Mouse (Mus musculus): ENCODE measurements around the gene Eng.

Gene Eng

GRCm38 (mm10) chr2:32621517-32621859 lies 24.9 kb upstream of the Eng start, which contains the start of gene Ak1:
Gene Ak1, plus strand, starts transcription at chr2:32621758.
- in situ Hi-C loops (cut with MboI, MseI) = no loop called here

GRCm38 (mm10) chr2:32624111-32624748 lies 22.2 kb upstream of the Eng start:
- in situ Hi-C loops (cut with MboI, MseI) = no loop called here

DNA sequence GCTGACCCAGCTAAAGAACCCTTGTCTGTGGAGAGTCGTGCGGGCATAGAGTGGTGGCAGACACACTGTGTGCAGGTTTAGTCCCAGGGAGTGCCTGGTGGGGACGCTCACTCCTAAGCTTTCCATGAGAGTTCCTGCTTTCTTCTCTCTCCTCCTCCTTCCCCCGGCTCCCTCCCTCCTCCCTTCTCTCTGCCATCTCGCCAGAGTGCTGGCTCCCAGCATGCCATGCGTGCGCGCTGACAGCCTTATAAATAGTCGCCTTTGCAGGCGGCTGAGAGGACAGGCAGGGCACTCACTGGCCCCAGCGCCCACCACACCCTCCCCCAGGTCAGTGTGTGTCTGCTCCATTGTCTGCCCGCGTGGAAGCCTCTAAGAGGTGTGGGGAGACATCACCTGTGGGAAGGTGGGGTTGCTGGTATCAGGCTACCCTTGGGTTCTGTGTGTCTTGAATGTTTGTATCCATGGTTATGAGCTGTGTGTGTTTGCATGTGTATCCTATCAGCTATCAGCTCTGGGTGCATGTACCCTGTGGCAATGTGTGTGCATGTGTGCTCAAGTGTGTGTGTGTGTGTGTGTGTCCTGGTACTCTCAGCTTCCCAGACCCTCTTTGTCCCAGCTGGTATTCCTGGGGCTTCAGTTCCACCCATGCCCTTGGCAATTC lies 21.1 kb upstream of the Eng start:
- in situ Hi-C loops (cut with MboI, MseI) = loop anchor here (5.0 kb wide), 1 partner anchor 42 kb away; no protein-coding TSS in a partner anchor

GRCm38 (mm10) chr2:32625873-32626694 lies 20.3 kb upstream of the Eng start:
- in situ Hi-C loops (cut with MboI, MseI) = loop anchor here (5.0 kb wide), 1 partner anchor 41 kb away; no protein-coding TSS in a partner anchor

GRCm38 (mm10) chr2:32627266-32628043 lies 18.9 kb upstream of the Eng start:
- in situ Hi-C loops (cut with MboI, MseI) = loop anchor here (5.0 kb wide), 1 partner anchor 40 kb away; no protein-coding TSS in a partner anchor

GRCm38 (mm10) chr2:32628044-32628550 lies 18.3 kb upstream of the Eng start:
- in situ Hi-C loops (cut with MboI, MseI) = loop anchor here (5.0 kb wide), 1 partner anchor 39 kb away; no protein-coding TSS in a partner anchor

GRCm38 (mm10) chr2:32628729-32629128 lies 17.7 kb upstream of the Eng start:
- in situ Hi-C loops (cut with MboI, MseI) = loop anchor here (5.0 kb wide), 1 partner anchor 39 kb away; no protein-coding TSS in a partner anchor

- in situ Hi-C loops (cut with MboI, MseI) = loop anchor here (5.0 kb wide), 1 partner anchor 38 kb away; no protein-coding TSS in a partner anchor
Observed at GRCm38 (mm10) chr2:32629276-32629976, 17.0 kb upstream of the Eng start.

DNA sequence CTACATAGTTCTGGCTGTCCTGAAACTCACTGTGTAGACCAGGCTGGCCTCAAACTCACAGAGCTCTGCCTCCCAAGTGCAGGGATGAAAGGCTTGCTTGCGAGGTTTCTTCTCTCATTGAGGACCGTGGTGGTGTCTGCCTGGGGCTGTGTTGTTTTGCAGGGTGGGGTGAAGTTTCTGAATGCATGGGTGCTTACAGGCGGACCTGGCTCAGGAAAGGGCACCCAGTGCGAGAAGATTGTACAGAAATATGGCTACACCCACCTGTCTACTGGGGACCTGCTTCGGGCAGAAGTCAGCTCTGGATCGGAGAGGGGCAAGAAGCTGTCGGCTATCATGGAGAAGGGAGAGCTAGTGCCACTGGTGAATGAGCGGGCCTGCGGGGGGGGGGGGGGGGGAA lies 16.4 kb upstream of the Eng start:
- in situ Hi-C loops (cut with MboI, MseI) = loop anchor here (5.0 kb wide), 1 partner anchor 57 kb away; no protein-coding TSS in a partner anchor

- in situ Hi-C loops (cut with MboI, MseI) = loop anchor here (5.0 kb wide), 1 partner anchor 56 kb away; no protein-coding TSS in a partner anchor
Observed at GRCm38 (mm10) chr2:32631046-32631445, 15.3 kb upstream of the Eng start.

DNA sequence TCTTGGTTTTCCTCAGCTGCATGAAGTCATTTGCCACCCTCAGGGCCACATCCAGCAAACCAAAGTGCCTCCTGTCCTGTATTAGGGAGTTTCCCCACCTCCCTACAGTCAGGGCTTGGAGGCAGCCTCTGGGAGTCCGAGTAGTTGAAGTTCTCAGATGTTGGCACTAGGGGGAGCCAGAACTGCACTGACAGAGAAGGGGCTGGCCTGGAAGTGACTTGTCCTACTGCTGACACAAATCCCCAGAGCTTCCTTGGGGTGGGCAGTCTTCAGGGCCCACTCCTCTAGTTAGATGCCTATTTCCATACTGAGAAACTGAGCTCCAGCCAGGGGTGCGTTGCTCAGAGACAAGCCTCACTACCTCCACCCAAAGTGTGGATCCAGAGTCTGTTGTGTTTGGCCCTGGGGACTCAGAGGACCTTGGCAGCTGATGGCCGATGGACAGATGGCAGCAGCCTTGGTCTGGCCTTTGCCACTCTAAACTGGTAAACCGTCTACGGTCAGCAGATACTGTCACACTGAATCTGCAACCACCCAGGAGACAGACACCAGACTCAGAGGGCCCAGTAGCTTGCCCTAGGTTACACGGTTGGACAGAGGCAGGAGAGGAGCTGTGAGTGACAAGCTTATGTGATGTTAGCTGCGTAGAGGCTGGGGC lies 14.5 kb upstream of the Eng start:
- in situ Hi-C loops (cut with MboI, MseI) = loop anchor here (5.0 kb wide), 1 partner anchor 55 kb away; no protein-coding TSS in a partner anchor

DNA sequence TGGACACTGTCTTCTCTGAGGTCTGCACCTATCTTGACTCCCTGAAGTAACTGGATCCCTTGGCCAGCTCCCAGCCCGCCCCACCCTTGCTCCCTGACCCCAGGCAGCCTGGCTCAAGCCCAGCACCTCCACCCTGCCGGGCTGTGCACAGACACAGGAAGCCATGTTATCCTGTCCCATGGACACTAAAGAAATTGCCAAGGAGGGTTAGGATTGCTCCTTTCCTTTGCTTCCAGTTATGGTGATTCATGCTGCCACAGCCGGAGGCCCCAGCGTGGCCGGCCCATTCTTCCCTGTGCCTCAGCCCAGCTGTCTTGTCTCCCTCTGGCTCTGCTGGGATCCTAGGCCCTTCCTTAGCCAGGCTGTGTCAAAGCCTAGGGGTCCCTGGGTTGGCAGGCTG lies 12.7 kb upstream of the Eng start:
- in situ Hi-C loops (cut with MboI, MseI) = loop anchor here (5.0 kb wide), 1 partner anchor 54 kb away; no protein-coding TSS in a partner anchor

DNA sequence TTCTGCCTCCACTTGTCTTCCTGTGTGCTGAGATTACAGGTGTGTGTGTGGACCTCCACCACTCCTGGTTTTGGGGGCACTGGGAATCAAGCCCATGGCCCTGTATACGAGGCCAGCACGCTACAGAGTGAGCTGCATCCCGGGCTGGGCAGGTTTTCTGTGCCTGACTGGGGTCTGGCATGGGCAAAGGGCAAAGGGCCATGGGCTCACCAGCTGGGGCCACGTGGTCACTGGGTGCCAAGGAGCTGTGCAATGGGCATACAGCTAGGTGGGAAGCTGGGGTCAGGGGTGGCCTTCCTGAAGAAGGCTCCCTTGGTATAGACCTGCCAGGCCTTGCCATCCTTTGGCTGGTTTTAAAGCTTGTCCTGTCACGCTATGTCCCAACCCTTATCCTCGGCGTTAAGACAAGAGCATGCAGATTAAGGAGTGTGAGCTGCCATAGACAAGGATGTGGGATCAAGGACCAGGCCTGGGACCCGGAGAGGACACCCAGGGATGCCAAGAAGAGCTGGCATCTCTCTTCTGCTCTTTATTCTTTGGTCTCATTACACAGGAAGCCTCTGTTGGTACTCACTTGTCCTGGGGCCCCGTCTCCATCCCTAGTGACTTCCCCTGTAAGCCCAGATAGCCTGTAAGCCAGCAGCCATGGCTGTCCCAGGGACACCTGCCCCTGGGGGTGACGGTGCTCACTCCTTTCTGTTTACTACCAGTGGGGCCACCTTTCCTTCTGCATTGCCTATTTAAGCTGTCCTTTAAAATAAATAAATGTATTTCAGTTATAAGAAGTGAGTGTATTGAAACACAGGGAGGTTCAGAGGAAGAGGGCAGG lies 11.9 kb upstream of the Eng start:
- in situ Hi-C loops (cut with MboI, MseI) = loop anchor here (5.0 kb wide), 1 partner anchor 53 kb away; no protein-coding TSS in a partner anchor

DNA sequence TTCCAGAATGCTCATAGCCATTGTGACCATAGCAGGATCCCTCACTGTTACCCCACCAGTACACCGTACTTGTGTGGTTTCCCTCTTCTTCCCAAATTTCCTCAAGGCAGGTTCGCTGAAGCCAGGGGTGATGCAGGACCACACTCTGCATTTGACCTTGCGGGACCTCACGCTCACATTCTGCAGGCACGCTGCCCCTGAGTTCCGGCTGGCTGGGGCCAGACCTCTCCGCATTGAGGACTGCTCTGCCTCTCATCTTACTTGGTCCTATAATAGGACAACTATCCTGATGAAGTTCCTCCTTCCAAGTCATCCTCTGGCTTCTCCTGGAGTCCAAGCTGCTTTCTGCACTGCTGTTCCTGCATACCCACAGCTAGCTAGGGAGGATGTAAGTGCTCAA lies 9.8 kb upstream of the Eng start:
- in situ Hi-C loops (cut with MboI, MseI) = no loop called here

- in situ Hi-C loops (cut with MboI, MseI) = no loop called here
Observed at GRCm38 (mm10) chr2:32637778-32638281, 8.6 kb upstream of the Eng start.

DNA sequence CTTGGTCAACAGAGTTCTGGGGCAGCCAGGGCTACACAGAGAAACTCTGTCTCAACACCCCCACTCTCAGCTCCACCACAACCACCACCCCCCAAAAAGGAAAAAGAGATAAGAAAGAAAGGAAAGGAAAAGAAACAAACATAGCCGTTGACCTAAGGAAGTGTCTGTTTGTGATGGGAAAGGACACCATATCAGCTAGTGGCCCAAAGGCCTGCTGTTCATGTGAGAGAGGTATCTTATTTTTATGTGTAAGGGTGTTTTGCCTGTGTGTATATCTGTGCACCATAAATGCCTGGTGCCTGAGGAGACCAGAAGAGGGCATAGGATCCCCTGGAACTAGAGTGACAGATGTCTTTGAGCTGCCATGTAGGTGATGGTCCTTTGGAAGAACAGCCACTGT lies 6.8 kb upstream of the Eng start:
- in situ Hi-C loops (cut with MboI, MseI) = no loop called here

GRCm38 (mm10) chr2:32640550-32641051 lies 5.8 kb upstream of the Eng start:
- in situ Hi-C loops (cut with MboI, MseI) = no loop called here

DNA sequence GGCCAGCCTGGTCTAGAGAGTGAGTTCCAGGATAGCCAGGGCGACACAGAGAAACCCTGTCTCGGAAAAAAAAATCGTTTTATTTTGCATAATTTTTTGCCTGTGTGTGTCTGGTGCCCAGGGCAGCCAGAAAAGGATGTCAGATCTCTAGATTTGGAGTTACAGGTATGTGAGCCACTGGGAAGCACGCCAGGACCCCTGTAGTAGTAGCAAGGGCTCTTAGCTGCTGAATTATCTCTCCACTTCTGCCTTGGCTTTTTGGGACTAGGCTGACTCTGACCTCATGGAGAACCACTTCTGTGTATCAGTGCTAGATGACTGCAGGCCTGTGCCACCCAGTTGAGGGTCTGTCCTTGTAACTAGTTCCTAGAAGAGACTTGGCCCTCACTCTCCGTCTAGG lies 4.6 kb upstream of the Eng start:
- in situ Hi-C loops (cut with MboI, MseI) = no loop called here

Data from T-helper 2 cell (primary cell).